Mouse (Mus musculus) adrenal gland (tissue): Measurements from ENCODE around the gene 2010109A12Rik.

Experiments used
- intact Hi-C: fragments of 180-260 bp; cut with DNase I; formaldehyde crosslinking; loops from one replicate; pipeline ENCODE4 v1.15.1; 2025
- long read RNA-seq, 2 experiments: library from polyadenylated mRNA; unstranded; transcript quantifications; one replicate each; pipeline ENCODE4 v2.0.0; 2020; ENCODE audit warnings: borderline replicate concordance in 1 of 2; ENCODE audit not compliant: insufficient replicate concordance in 1 of 2

2010109A12Rik gene
- long read RNA-seq, experiment 1, partial matches to known transcripts: 0 of 3 reads
- long read RNA-seq, experiment 1, other reads (novel, unspliced or antisense): 0 of 3 reads
- long read RNA-seq, experiment 2: 0 reads

GRCm38 (mm10) chr5:93206109-93207005 is at the start of gene 2010109A12Rik, which contains the start of gene Ccni:
Gene 2010109A12Rik, plus strand, starts transcription at chr5:93206518.
Gene Ccni, minus strand, starts transcription at chr5:93206495.
- intact Hi-C loops: loop anchor here (2.0 kb wide), 1 partner anchor 60 kb away; the partner anchor contains the start of gene Ccng2

DNA sequence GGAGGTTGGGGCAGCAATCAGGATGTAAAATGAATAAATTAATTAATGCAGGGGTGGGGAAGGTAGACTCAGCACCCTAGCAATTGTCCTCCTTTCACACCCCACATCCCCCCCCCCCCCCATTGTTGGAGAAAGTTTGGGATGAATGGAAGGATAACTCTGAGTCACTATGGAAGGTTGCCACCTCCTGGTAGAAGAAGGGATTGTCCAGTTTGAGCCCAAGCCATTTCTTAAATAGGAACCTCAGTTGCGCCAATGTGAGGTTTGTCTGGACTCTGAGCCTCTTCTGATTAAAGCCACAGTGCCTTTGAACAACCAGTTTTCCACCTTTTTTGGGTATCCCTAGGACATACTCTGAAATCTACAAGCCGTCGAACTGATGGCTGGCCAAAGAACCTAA is 42.8 kb upstream of the 2010109A12Rik start:
- intact Hi-C loops: loop anchor here (2.0 to 10.0 kb wide), 3 partner anchors 71 to 429 kb away; partner anchors contain the start of gene Sept11

GRCm38 (mm10) chr5:93167919-93168516 is 38.3 kb upstream of the 2010109A12Rik start:
- intact Hi-C loops: loop anchor here (10.0 kb wide), 1 partner anchor 433 kb away; no protein-coding TSS in a partner anchor

GRCm38 (mm10) chr5:93168654-93169053 is 37.7 kb upstream of the 2010109A12Rik start:
- intact Hi-C loops: loop anchor here (10.0 kb wide), 1 partner anchor 434 kb away; no protein-coding TSS in a partner anchor

DNA sequence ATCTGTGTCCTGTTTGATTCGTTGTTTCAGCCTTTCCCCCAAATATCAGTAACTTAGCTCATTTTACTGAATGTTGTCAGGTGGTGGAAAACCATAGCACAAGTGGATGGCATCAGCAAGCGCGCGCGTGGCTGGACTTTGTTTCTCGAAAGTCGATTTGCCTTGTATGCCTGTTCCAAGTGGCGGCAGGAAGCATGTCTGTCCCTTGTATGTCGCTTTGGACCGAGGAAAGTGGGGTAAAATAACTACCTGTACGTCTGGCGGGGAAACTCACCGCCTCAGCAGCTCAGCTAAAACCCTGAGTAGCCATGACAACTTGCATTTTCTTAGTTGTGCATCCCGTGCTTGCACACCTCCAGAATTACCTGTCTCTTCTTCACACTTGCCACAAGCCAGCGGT is 34.9 kb upstream of the 2010109A12Rik start:
- intact Hi-C loops: no loop called here

GRCm38 (mm10) chr5:93172536-93172935 is 33.8 kb upstream of the 2010109A12Rik start:
- intact Hi-C loops: no loop called here

DNA sequence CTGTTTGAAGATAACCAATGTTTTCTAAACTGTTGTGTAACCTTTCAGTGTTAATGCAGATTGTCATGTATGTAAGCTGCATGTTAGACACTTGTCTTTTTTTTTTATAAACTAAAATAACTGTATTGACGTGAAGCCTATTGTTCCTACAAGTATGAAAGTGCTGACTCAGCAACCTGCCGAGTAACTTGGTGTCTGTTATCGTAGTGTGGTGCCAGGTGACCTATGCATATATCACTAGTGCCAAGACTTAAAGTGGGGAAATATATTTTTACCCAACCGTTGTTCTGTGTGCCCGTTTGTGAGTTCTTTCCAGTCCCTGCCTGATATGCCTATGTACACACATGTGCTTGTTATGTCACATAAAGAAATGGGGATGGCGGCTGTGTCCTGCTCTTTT is 31.6 kb upstream of the 2010109A12Rik start:
- intact Hi-C loops: no loop called here

DNA sequence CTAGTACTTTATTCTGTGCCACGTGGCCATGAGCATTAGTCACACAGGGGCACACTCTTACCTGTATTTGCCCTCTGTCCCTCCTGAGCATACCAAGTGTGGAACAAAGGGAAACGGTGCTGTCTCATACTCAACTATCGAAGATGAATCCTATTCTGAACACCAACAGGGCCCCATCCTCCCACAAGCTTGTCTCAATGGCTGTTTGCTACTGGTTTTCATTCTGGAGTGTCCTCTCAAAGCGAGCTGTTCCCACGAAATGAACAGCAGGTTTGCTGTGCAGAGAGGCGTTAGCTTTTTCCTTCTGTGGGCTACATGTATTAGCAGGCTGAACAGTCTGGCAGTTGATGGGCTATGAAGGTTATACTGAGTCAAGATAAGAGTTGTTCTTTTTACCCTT is 27.7 kb upstream of the 2010109A12Rik start:
- intact Hi-C loops: no loop called here

DNA sequence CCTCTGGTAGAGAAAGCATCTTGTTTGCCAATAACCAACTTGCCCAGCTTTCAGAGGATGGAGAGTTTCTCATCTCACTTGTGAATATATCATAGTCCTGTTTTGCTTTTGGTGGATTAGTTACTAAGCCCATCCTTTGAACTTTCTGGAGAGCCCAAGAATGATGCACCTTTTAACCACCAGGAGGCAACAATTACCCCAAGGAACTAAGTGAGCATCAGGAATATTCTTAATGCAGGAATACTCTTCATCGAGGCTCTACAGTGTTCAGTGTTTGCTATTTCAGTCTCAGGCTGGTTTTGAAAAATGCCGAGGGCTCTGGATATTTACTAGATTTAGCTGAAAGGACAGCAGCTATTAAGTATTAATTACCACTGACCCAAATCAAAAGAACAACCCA is 26.1 kb upstream of the 2010109A12Rik start:
- intact Hi-C loops: loop anchor here (5.0 kb wide), 1 partner anchor 142 kb away; no protein-coding TSS in a partner anchor

DNA sequence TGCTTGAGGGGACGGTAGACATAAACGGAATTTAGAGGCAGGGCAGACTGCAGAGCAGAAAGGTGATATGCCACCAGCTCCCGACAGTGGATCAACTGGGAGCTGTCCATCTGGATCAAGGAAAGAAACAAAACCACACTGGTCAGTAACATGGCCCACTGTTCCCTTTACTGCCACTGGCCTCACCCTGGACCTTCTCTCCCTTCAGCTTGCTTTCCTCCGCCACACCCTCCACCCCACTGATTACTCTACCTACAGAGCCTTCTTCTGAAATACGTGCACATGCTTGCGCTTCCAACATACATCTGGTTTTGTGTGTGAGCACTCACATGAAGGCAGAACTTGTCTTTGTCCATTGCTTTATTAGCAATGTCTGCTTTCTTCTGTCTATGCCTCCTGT is 23.0 kb upstream of the 2010109A12Rik start:
- intact Hi-C loops: loop anchor here (5.0 kb wide), 1 partner anchor 139 kb away; no protein-coding TSS in a partner anchor

DNA sequence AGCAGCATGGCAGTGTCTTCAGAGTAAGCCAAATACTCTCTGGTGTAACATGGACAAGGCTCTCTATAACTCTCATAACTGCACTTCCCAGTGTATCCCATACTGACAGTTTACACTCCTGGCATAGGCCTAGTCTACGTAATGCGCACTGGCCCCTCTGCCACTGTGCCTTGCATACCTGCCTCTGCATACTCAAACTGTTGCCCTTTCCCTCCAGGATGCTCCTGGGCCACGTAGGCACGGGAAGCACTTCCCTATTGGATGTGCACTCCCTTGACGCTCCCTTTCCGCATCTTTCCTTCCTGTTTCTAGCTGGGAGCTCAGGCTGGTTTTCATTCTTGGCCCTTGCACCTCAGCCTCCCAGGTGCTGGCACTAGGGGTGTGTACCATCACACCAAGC is 21.8 kb upstream of the 2010109A12Rik start:
- intact Hi-C loops: loop anchor here (5.0 kb wide), 1 partner anchor 138 kb away; no protein-coding TSS in a partner anchor

GRCm38 (mm10) chr5:93189607-93190006 is 16.7 kb upstream of the 2010109A12Rik start:
- intact Hi-C loops: no loop called here

GRCm38 (mm10) chr5:93190428-93190827 is 15.9 kb upstream of the 2010109A12Rik start:
- intact Hi-C loops: no loop called here

GRCm38 (mm10) chr5:93198232-93198631 is 8.1 kb upstream of the 2010109A12Rik start:
- intact Hi-C loops: no loop called here

DNA sequence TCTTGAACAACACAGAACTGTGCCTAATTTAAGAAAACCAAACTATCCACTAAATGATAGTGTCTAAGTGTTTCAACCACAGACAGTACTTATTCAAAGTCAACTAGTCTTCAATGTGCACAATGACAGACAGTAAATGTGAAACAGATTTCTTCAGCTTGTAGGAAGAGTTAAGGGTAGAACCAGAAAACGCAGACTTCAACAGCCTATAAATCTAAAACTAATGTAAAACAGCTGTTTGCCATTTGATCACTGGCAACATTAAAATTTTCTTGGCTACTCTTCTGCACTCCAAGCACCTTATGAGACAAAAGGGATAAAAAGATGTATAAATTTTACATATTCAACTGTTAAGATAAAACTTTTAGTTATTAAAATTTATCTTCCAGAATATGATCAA is 5.1 kb upstream of the 2010109A12Rik start:
- intact Hi-C loops: no loop called here

DNA sequence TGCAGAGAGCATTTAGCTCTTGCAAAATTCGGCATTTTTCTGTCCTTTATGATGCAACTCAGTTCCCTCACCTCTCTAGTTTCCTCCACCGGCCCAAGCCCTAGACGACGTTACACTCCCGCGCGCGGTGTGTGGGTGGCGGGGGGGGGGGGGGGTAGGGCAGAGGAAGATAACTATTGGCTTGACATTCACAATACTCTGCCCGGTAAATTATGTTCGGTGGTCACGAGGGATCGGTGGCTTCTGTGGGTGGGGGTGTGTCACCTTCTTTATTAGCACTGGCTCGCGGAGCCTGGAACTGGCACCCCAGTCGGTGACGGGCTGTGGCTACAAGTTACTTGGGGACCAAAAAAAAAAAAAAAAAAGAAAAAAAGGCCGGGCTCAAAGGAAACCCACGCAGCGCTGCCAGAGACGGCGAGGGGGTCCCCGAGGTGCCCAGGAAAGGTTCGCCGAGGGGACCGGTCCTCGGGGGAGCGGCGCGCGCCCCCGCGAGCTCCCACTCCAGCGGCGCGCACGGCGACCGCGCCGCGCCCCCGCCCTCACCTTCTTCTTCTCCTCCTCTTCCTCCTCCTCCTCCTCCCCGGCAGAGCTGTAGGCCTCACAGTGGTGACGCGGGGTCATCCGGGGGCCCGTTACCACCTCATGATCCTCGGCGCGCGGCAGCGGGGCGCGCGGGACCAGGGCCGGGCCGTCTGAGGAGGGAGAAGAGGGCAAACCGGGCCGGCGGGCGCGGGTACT is 778 bp upstream of the 2010109A12Rik start:
- intact Hi-C loops: loop anchor here (2.0 kb wide), 1 partner anchor 61 kb away; the partner anchor contains the start of gene Ccng2

DNA sequence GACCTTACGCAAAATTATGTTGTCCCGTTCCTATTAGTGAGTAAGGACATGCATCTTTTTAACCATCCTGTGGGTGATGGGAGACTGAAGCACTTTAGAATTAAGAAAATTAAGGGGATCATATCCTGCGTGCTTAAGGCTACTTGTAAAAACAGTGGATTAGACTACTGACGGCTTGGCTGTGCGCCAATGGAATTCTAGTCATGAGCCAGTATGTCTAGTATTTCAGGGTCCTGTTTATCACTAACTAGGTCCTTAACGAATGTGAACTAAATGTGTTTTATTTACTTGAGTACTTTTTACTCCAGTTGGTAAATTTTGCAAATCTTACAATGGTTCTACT is 659 bp downstream of the 2010109A12Rik start:
- intact Hi-C loops: loop anchor here (2.0 kb wide), 1 partner anchor 60 kb away; the partner anchor contains the start of gene Ccng2

- intact Hi-C loops: loop anchor here (2.0 kb wide), 1 partner anchor 59 kb away; the partner anchor contains the start of gene Ccng2
These were observed 1.2 kb downstream of the 2010109A12Rik start for GRCm38 (mm10) chr5:93207555-93207954.

GRCm38 (mm10) chr5:93218375-93218774 is 12.1 kb downstream of the 2010109A12Rik start:
- intact Hi-C loops: no loop called here

- intact Hi-C loops: no loop called here
These were observed 15.3 kb downstream of the 2010109A12Rik start for GRCm38 (mm10) chr5:93221661-93222060.

- intact Hi-C loops: no loop called here
These were observed 18.2 kb downstream of the 2010109A12Rik start for GRCm38 (mm10) chr5:93224549-93224948.
